ENCODE assay signal across 8 mouse cellular contexts in the genomic region with DNA sequence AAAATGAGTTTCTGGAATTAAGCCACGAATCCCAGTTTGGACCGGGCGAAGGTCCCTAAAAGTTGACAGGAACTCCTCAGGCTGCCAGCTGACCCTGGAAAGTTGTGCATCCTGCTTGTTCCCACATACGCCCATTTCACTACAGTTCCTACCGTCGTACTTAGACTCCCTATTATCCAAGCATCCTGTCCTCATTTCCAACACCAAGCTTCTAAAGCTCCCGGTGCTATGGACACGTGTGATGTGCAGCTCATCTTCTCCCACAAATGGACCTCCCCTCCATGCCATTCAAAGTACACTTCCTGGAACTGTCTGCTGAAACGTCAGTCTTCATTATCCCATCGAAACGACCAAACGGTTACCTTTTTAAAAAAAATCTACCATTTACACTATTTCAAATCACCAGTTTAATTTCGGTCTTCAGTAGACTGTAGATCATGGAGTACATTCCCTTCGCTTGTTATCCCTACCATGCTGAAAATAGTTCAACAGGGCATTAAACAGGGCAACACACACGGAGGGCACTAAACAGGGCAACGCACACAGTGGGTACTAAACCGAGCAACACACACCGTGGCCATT. TPM values are rescaled to one million over a fixed set of nuclear protein-coding genes. Genes with fewer than 3 reads are reported as not detected.
DNase-seq lines count a peak whose midpoint lies in the region; ATAC-seq lines count a peak whose summit lies in the region.

No protein-coding gene starts in this region.

- peak overlapping the region; percentile 94 for H3K27ac ChIP-seq in neural tube, embryonic 11.5 days (ENCODE audit: low read depth, low read length)
- peak overlapping the region; percentile 99 for H3K27ac ChIP-seq in liver, embryonic 15.5 days (replicated peaks)

- H3K4me3 ChIP-seq in neural tube, embryonic 11.5 days (ENCODE audit: low read depth, low read length) = peak overlapping the region; percentile 98
- peak overlapping the region; percentile 97 for H3K4me3 ChIP-seq in erythroblast, embryonic 14.5 days (replicated peaks)
- peak overlapping the region; percentile 99 for H3K4me3 ChIP-seq in liver, embryonic 15.5 days (replicated peaks)

- peak overlapping the region; percentile 91 for H3K9ac ChIP-seq in neural tube, embryonic 11.5 days (ENCODE audit: low read length)
- H3K9ac ChIP-seq in liver, embryonic 15.5 days = peak overlapping the region; percentile 81

- peak overlapping the region; percentile 80 for H3K4me2 ChIP-seq in neural tube, embryonic 11.5 days (ENCODE audit: low read depth)
- H3K4me2 ChIP-seq in liver, embryonic 15.5 days = peak overlapping the region; percentile 87

- no peaks in the 10 kb centered on the region for H3K36me3 ChIP-seq in neural tube, embryonic 11.5 days (ENCODE audit: control insufficient read depth, insufficient read depth, low read length)
- H3K36me3 ChIP-seq in erythroblast, embryonic 14.5 days (ENCODE audit: control insufficient read depth) = peaks cover 9% of the 10 kb centered on the region
- H3K36me3 ChIP-seq in liver, embryonic 15.5 days (replicated peaks) = peaks cover 3% of the 10 kb centered on the region; the same call in 1 of the 2 replicates

- no peaks in the 10 kb centered on the region for H3K9me3 ChIP-seq in neural tube, embryonic 11.5 days (ENCODE audit: control insufficient read depth, low read length)
- no peaks in the 10 kb centered on the region for H3K9me3 ChIP-seq in erythroblast, embryonic 14.5 days (ENCODE audit: control insufficient read depth, low read length)
- no peaks in the 10 kb centered on the region for H3K9me3 ChIP-seq in liver, embryonic 15.5 days (replicated peaks)

- peaks cover 8% of the 10 kb centered on the region for H3K4me1 ChIP-seq in neural tube, embryonic 11.5 days (ENCODE audit: control insufficient read depth, insufficient read depth, low read length)
- peaks cover 25% of the 10 kb centered on the region for H3K4me1 ChIP-seq in erythroblast, embryonic 14.5 days (ENCODE audit: control insufficient read depth)
- H3K4me1 ChIP-seq in liver, embryonic 15.5 days (replicated peaks) = peaks cover 26% of the 10 kb centered on the region

- no peaks in the 10 kb centered on the region for H3K27me3 ChIP-seq in neural tube, embryonic 11.5 days (ENCODE audit: control insufficient read depth, insufficient read depth, low read length)
- no peaks in the 10 kb centered on the region for H3K27me3 ChIP-seq in erythroblast, embryonic 14.5 days (ENCODE audit: control insufficient read depth)
- no peaks in the 10 kb centered on the region for H3K27me3 ChIP-seq in liver, embryonic 15.5 days

- DNase-seq in neural tube, embryonic 11.5 days (ENCODE audit: low spot score) = no peak
- DNase-seq in neural tube, embryonic 10.5 days (ENCODE audit: extremely low spot score, low spot score) = no peak
- peak; percentile 30 for DNase-seq in brain, adult 2 months (ENCODE audit: low read depth, low spot score)
- peak; percentile 61 for DNase-seq in induced T-regulatory cell, adult 2 months (ENCODE audit: low read depth)
- peak; percentile 6 for DNase-seq in right cerebral cortex, postnatal 4 days
- DNase-seq in spleen, adult 12 weeks (ENCODE audit: low spot score) = no peak

- 0 out of 2 replicates have a peak, but pooled peaks have one; percentile 4 for ATAC-seq in neural tube, embryonic 11.5 days (ENCODE audit: insufficient read depth, low FRiP score, low TSS enrichment)
- ATAC-seq in liver, embryonic 15.5 days (ENCODE audit: insufficient read depth) = no peak

- 16% methylated on average over 18 of the region's 18 CpGs for WGBS in neural tube, embryonic 11.5 days
- 9% methylated on average over 18 of the region's 18 CpGs for WGBS in liver, embryonic 15.5 days (ENCODE audit: insufficient replicate concordance)

RNA-seq across cellular contexts. Expression of a gene that starts 1.5 kb away (rescaled TPM):
- 114 and 120 TPM in 2 replicates for polyA plus RNA-seq in neural tube, embryonic 11.5 days (2014; fragmentation: Nextera tagmentation; extraction: Ambion mirVana)
- polyA plus RNA-seq in erythroblast, embryonic 14.5 days (2012) = 23.8 and 34.9 TPM in 2 replicates
- polyA plus RNA-seq in liver, embryonic 15.5 days (2015; fragmentation: Nextera tagmentation; extraction: Ambion mirVana) = 57.9 and 61.3 TPM in 2 replicates

Comparison
In these comparisons a context has a peak if more than half of its experiments do, and no peak if none do; other contexts are left out.
1. DNase-seq: peak in brain, adult 2 months (single experiment), induced T-regulatory cell, adult 2 months (single experiment) and right cerebral cortex, postnatal 4 days (single experiment); none in neural tube, embryonic 11.5 days (single experiment), neural tube, embryonic 10.5 days (single experiment) and spleen, adult 12 weeks (single experiment).
2. Peak in every context shown above with its lines, with median percentiles within 50 percentile points of each other: H3K4me3 ChIP-seq.